Mouse (Mus musculus) adrenal gland, postnatal 36 days (tissue): ENCODE data around the gene Ttc39a. TPM values are rescaled to one million over a fixed set of nuclear protein-coding genes. Genes with fewer than 3 reads are reported as not detected.
"Not testable (repeated sequence)": the region's sequence is repeated elsewhere in the genome, so short reads cannot be mapped to it uniquely, and the experiment has no call there.

Source experiments
- DNase-seq, 2 experiments: peaks; one replicate each; pipeline ENCODE4 v3.0.0; 2021; ENCODE audit warnings: mixed read lengths in 1 of 2
- long read RNA-seq, 2 experiments: library from polyadenylated mRNA; stranded (forward); transcript quantifications; one replicate each; pipeline ENCODE4 v2.0.0; 2021; ENCODE audit warnings: borderline sequencing depth in 2 of 2
- total RNA-seq, 2 experiments: library from RNA; stranded (reverse); gene quantifications; 2 replicates each; pipeline ENCODE4 v1.2.3; 2021

The Ttc39a gene
- 1 to 10 TPM; 4.2 to 5.0 TPM for total RNA-seq
- long read RNA-seq, experiment 1, transcript Ttc39a-201 (18 exons, 2,356 nt) = major isoform, 6 of 9 reads
- long read RNA-seq, experiment 1, partial matches to known transcripts = 0 of 9 reads
- long read RNA-seq, experiment 1, other reads (novel, unspliced or antisense) = 3 of 9 reads
- long read RNA-seq, experiment 2, partial matches to known transcripts = 0 of 4 reads
- long read RNA-seq, experiment 2, other reads (novel, unspliced or antisense) = 3 of 4 reads

- DNase-seq = peak; percentile 66 to 78
Measured at GRCm38 (mm10) chr4:109406486-109407175, at the start of gene Ttc39a. TSS of gene Ttc39a (plus strand) at chr4:109406623.

DNA sequence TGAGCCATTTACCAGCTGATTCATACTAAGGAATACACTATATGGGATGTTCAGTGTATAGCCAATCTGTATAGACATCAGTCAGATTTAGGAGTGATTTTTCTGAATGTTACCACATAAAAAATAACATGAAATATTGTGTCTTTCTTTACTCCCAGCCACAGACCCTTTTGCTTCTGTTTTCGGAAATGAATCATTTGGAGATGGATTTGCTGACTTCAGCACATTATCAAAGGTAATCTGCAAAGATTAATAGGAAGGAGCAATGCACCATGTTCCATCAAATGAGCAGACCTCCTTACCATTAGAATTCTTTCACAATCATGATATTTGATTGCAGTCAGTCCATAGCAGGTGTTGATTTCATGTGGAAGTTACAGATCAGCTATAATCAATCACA lies 28.3 kb upstream of the Ttc39a start:
- DNase-seq = no peak

GRCm38 (mm10) chr4:109382457-109382856 lies 24.0 kb upstream of the Ttc39a start:
- no peak for DNase-seq

- DNase-seq = no peak
Measured at GRCm38 (mm10) chr4:109385599-109385998, 20.8 kb upstream of the Ttc39a start.

DNA sequence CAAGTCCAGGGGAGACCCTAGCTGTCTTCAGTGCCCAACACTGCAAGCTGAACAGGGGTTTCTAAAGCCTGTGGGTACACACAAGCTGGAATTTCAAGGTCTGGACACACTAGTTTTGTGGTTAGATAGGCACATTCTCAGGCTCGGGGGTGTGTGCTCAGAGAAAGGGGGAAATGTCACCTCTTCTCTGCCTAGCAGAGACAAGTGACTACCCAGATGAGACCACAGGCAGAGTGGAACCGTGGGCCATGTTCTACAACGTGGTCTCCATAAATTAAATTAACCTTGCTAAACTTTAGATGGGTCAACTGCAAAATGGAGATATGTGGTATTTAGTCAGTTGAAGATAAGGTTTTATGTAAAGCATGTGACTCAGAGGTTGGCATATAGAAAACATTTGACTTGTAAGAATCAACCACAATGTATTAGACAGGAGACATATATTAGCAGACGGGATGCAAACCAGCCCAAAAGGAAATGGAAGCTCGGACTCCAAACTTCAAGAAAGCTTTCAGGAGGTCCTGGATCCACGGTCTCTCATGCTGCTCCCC lies 13.1 kb upstream of the Ttc39a start:
- no peak for DNase-seq

GRCm38 (mm10) chr4:109393902-109394301 lies 12.5 kb upstream of the Ttc39a start:
- no peak for DNase-seq

DNA sequence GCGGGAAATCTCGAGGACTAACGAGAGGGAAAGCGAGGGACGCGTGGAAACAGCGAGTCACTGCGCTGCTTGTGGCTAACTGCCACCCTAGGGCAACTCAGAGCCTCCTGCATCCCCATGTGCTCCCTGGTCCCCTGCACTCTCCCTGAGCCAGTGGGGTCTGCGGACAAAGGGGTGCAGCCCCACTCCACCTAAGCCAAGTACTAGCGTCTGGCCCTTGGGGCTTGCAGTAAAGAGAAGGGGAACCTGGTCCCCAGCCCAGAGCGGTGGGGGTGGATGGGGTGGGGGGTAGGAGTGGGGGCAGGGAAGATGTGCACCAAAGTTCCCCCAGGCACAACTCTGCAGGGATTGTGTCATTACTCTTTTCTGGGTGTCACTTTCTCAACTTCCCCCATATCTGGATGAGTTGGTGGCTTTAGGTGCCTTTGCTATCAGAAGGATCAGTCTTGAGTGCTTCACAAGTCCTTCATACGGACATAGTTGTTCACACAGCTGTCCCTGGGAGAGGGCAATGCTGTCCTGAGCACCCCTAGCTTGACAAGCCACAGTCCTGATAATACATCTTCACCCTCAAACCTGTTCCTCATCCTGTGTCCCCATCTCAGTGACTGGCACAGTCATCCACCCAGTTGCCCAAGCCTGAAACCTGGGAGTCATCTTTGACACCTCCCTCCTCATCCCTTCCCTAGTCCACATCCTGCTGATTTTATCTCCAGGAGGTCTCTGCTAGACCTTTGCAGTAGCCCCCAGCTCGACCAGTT lies 11.9 kb upstream of the Ttc39a start:
- no peak for DNase-seq

DNA sequence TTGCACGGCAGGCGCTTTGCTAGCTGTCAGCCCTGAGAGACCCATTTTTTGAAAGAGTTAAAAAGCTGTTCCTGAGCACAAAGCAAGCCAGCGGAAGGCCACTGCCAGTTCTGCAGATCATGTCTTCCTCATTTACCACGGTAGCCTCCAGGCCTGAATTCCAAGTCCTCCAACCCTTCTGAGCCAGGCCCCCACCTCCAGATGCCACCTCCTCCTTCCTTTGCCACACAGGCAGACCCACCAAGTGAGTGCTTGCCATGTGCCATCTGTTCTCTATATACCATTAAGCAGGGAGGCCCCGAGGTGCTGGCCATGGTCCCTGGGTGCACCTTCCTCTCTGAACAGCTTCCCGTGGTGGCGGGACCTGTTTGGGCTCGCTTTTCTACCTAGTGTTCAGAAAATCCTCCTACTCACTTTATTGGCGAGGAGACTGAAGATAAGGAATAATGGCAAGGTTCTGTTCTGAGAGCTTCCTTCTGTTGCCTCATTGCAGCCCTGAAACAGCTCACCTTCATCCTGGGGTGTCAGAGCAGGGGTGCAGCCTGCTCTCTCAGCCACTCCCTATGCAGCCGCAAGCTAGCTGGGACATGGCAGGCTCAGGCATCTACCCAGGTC lies 6.0 kb upstream of the Ttc39a start:
- DNase-seq = no peak

DNA sequence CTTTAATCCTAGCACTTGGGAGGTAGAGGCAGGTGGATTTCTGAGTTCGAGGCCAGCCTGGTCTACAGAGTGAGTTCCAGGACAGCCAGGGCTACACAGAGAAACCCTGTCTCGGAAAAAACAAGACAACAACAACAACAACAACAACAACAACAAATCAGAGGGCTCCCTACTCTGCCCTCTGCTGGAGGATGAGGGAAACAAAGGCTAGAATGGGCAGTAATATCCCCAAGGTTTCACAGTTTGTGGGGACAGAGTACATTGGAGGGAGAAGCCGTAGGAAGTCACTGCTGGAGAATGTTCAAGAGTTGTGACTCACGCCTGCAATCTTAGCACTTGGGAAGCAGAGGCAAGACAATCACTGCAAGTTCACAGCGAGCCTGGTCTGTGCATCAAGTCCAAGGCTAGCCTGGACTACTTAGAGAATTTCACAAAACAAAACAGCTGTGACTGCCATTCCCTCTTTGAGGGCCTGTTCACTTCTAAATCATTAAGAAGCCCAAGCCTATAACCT lies 5.2 kb upstream of the Ttc39a start:
- peak in 1 of 2 experiments; percentile 41 for DNase-seq

DNA sequence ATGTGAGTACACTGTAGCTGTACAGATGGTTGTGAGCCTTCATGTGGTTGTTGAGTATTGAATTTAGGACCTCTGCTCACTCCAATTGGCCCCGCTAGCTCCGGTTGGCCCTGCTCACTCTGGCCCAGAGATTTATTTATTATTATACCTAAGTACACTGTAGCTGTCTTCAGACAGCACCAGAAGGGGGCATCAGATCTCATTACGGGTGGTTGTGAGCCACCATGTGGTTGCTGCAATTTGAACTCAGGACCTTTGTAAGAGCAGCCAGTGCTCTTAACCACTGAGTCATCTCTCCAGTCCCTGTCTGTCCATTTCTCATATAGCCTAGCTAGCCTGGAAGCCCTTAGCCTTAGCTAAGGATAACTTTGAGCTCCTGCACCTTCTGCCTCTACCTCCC lies 1.5 kb upstream of the Ttc39a start:
- DNase-seq = not testable (repeated sequence)

- DNase-seq = peak in 1 of 2 experiments; percentile 33
Measured at GRCm38 (mm10) chr4:109405415-109405814, 1.0 kb upstream of the Ttc39a start.

DNA sequence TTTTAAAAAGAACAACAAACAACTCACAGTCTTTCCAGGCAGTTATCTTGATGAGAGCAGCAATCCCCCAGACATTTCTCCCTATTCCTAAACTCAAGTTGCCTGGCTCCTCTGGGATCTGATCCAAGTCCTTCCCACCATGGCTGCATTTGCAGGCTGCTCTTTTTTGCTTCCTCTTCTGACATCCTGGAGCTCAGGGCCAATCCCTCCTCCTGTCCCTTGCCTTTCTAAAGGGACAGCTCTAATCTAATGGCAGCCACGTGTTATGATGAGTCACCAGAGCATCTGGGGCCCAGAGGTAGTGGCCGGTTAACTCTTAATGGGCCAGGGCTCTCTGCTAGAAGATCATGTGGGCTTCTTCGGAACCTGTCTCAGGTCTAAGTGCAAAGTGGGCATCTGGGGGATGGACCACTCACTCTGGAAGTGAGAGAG lies 353 bp upstream of the Ttc39a start:
- peak; percentile 86 to 89 for DNase-seq

DNA sequence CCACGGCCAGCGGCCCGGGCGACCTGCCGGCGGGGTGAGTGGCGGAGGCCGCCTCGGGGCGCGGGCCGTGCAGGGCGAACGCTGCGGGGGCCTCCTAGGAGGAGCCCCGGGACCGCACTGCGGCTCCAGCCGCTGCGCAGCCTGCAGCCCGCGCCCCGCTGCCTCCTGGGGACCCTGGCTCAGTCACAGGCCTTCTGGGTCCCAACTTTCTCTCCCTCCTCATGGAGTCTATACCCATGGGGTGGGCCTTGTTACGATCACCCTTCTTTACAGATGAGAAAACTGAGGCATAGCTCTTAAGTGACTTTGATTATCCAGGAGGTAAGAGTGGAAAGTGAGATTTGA lies 725 bp downstream of the Ttc39a start:
- DNase-seq = no peak

- no peak for DNase-seq
Measured at GRCm38 (mm10) chr4:109407701-109408485, 1.5 kb downstream of the Ttc39a start.

GRCm38 (mm10) chr4:109410681-109411376 lies 4.4 kb downstream of the Ttc39a start:
- no peak for DNase-seq

- DNase-seq = no peak
Measured at GRCm38 (mm10) chr4:109411377-109411967, 5.0 kb downstream of the Ttc39a start.

- DNase-seq = no peak
Measured at GRCm38 (mm10) chr4:109412233-109412632, 5.8 kb downstream of the Ttc39a start.

DNA sequence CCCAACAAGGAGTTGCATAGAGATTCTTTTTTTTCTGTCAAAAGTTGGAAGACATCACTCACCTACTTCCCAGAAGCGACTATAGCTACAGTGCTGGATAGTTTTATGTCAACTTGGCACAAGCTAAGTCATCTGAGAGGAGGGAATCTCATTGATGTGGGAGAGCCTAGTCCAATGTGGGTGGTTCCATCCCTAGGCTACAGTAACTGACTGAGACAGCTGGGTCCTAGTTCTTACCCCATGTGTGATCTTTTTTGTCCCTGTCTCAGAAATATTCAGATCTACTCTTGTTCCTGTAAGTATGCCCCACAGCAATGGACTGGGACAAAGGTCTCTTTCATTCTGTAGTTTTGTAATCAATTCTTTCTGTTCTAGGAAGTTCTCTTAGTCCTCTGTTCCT lies 11.6 kb downstream of the Ttc39a start:
- no peak for DNase-seq

DNA sequence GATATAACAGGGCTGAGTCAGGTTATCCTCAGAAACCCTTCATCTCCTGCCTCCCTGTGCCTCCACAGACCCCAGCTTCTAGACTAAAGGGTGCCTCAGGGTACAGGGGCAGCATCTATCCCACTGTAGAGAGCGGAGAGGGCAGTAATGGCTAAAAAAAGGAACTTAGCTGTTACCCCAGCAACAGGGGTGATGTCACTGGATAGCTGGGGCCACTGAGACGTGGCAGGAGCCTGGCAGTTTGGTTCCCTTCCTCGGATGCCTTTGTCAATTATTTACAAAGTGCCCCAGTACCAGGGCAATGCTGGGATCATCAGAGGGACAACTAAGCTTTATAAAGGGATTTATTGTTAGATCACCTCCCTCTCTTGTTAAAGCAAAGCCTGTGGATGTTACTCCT lies 12.6 kb downstream of the Ttc39a start:
- no peak for DNase-seq

GRCm38 (mm10) chr4:109419563-109419962 lies 13.1 kb downstream of the Ttc39a start:
- no peak for DNase-seq
